Mouse (Mus musculus) forebrain, embryonic 14.5 days (tissue): ENCODE data around the gene Meis1. TPM values are rescaled to one million over a fixed set of nuclear protein-coding genes. Genes with fewer than 3 reads are reported as not detected.

Experiments
- ATAC-seq: fragments of 200-750 bp; cut with Nextera tagmentation; 2 replicates; pipeline ENCODE4 v1.8.0; 2017; ENCODE audit warnings: mild to moderate bottlenecking, moderate library complexity
- DNase-seq: peaks from one replicate; pipeline ENCODE4 v3.0.0-alpha.2; 2015; ENCODE audit warnings: low spot score
- H3K27ac ChIP-seq: fragments of 300-500 bp; sonication (generic); 2 replicates; pipeline ENCODE4 v1.5.1; 2014; ENCODE audit warnings: low read depth, mild to moderate bottlenecking, control low read depth, low read length, moderate library complexity
- H3K27me3 ChIP-seq: fragments of 300-500 bp; sonication (generic); replicated peaks from 2 replicates; pipeline ENCODE4 v1.6.1; 2014; ENCODE audit warnings: low read length, control low read depth, mixed read lengths; ENCODE audit not compliant: control insufficient read depth, insufficient read depth
- H3K36me3 ChIP-seq: fragments of 300-500 bp; sonication (generic); 2 replicates; pipeline ENCODE4 v1.6.1; 2014; ENCODE audit warnings: low read length, control low read depth; ENCODE audit not compliant: control insufficient read depth, insufficient read depth
- H3K4me1 ChIP-seq: fragments of 300-500 bp; sonication (generic); 2 replicates; pipeline ENCODE4 v1.6.1; 2014; ENCODE audit warnings: antibody characterized with exemption, low read length, control low read depth; ENCODE audit not compliant: control insufficient read depth, insufficient read depth
- H3K4me2 ChIP-seq: fragments of 300-500 bp; sonication (generic); 2 replicates; pipeline ENCODE4 v1.6.1; 2014; ENCODE audit warnings: mild to moderate bottlenecking, control low read depth, low read length
- H3K4me3 ChIP-seq: fragments of 300-500 bp; sonication (generic); 2 replicates; pipeline ENCODE4 v1.5.1; 2014; ENCODE audit warnings: low read depth, low read length, control low read depth
- H3K9ac ChIP-seq: fragments of 300-500 bp; sonication (generic); 2 replicates; pipeline ENCODE4 v1.6.1; 2014; ENCODE audit warnings: mild to moderate bottlenecking, low read length, control low read depth, moderate library complexity
- H3K9me3 ChIP-seq: fragments of 300-500 bp; sonication (generic); replicated peaks from 2 replicates; pipeline ENCODE4 v1.6.1; 2016; ENCODE audit warnings: low read length, control low read depth, mixed read lengths; ENCODE audit not compliant: control insufficient read depth
- polyA plus RNA-seq: library from polyadenylated mRNA; unstranded; fragments of >200 nt; fragmentation: Nextera tagmentation; extraction: Ambion mirVana; gene quantifications from 2 replicates; pipeline ENCODE4 v1.2.1, GENCODE M21; 2014

Gene Meis1
- polyA plus RNA-seq, 1 experiment from 2014 or later = 20.1 TPM

DNA sequence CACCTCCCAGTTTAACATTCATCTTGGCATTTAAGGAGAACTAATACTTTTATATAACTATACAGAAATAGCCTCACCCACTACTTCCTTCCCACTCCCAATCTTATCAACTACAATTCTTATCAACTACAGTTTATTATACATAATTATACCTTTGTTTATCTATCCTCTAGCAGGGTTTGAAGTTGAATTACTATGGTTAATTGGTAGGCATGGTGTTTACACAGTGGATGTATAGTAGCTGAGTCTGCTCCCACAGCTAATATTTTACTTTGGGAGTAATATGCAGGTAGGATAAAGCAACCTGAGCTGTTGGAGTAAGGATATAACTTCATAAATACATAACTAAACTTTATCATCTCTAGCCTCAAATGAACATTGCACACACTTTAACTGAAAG, 188.7 kb downstream of the Meis1 start:
- no peak for ATAC-seq
- no peak for DNase-seq
- H3K27ac ChIP-seq = no peak overlapping the region
- no peaks in the 10 kb centered on the region for H3K9me3 ChIP-seq
- H3K27me3 ChIP-seq = no peaks in the 10 kb centered on the region
- no peak overlapping the region for H3K9ac ChIP-seq
- H3K4me1 ChIP-seq = no peaks in the 10 kb centered on the region
- no peak overlapping the region for H3K4me3 ChIP-seq
- no peak overlapping the region for H3K4me2 ChIP-seq
- H3K36me3 ChIP-seq = no peaks in the 10 kb centered on the region
